Mouse (Mus musculus) heart, adult 11 months (tissue): ENCODE data around the gene Bcl11b.
A peak's percentile ranks its signal among the peaks of the same experiment; 100 is the strongest.

Source experiments
- DNase-seq: peaks from one replicate; pipeline ENCODE4 v3.0.0; 2022

The Bcl11b gene

DNA sequence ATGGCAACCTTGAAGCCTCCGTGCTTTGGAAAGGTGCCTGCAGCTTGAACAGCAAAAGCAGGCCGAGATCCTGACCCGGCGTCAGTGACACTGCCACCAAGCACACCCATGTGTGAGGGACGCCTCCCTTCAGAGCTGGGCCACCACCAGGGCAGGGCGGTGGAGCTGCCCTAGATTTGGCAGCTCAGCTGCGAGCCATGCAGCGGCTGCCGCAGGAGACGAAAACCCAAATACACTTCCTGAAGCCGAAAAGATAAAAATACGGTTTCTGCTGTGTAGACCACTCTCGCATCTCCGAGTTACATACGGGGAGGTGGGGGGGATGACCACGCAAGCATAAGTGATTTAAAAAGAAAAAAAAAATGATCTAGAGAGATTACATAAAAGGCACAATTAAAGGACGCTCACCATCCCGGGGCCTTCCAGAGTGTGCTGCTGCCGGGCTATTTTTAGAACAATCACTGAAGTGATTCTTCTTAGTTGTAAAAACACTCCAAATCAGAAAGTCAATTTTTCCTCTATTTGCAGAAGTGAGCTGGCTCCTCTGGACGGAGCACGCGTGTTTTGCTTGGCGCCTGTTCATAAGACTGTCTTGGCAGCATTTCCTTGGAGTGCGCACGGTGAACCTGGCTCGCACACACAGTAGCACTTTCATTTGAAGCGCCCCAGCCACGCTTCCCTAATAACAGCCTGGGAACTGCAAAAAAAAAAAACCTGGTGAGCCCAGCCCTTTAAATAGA is 72.6 kb downstream of the Bcl11b start:
- DNase-seq = peak; percentile 97

DNA sequence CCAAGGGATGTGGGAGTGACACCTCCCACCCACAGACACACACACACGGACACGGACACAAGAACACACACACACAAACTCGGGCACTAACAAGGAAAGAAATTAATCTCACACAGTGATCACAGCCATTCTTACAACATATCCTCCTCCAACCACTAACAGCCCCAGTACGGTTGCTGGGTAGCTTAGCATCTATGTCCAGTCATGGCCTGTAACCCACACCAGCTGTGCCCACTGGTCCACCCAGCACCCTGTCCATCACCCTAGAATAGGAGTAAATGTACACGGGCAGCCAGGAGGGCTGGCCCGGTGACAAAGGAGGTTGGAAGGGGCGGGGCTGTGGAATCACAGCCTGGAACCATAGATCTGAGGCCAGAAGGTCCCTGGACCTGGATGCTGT is 74.5 kb downstream of the Bcl11b start:
- no peak for DNase-seq

DNA sequence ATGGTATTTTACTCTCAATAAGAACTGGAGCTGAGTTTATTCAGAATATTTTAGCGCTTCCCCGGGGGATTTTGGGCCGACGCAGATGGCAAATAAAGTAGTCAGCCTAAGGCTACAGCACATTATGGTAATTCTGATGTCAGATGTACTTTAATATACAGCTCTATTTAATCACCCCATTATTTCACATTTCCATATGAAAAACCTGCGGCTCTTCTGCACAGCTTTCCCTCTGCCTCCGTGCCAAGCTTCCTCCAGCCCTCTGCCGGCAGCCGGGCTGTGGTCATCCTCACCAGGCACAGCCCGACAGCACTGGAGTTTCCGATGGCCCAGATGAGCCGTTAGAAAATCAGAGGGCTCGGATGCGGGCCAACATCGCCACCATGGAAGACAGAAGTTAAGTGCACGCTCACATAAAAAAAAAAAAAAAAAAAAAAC is 74.9 kb downstream of the Bcl11b start:
- DNase-seq = no peak

DNA sequence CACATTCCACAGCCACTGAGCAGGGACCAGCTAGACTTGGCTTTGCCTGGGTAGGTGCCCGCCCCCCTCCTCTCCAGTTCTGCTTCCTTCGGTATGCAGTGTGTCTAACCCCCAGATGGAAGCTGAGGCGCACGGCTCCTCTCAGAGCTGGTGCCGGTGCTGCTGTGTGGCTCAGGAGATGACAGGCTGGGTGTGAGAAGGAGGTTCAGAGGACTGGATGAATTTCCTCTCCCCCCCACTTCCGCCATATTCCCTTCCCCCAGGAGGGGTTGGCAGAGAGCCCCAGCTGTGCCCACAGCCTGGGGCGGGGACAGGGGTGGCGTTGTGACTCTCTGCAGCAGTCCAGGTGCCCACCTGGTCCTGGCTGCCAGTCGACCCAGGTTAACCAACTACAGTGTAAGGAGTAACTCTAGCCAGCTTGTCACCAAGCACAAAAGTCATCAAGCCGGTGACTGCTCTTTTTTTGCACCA is 75.4 kb downstream of the Bcl11b start:
- no peak for DNase-seq

DNA sequence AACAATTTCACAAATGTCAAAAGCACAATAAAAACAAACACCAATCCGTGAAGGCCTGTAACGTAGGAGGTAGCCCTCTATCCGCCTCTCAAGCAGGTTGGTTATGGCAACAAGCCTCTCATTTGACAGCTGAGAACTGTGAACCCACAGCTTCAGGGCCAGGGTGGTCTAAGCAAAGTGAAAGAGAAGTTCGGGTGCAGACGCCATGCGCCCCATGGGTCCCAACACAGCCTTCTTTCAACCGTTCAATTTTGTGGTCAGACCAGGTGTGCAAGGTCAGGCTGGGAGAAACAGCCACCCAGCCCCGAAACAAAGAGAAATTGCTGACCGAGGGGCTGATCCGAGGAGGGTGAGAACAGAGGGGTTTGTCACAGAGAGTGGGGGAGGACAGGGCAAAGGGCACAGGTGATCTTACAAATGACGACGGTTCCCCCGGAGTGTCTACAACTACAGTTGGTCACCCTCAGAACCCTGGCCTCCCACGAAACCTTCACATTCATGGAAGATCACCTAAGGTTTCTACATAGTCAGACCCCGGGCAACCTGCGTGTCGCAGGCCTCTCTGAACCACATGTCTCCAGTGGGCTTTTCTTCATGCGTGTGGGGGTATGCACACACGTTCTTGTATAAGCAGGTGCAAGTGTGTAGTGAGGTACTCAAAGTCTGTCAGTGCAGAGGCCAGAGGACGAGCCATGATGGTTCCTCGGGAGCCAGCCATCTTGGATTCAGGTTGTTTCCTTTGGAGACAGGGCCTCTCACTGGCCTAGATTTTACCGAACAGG is 77.1 kb downstream of the Bcl11b start:
- no peak for DNase-seq

DNA sequence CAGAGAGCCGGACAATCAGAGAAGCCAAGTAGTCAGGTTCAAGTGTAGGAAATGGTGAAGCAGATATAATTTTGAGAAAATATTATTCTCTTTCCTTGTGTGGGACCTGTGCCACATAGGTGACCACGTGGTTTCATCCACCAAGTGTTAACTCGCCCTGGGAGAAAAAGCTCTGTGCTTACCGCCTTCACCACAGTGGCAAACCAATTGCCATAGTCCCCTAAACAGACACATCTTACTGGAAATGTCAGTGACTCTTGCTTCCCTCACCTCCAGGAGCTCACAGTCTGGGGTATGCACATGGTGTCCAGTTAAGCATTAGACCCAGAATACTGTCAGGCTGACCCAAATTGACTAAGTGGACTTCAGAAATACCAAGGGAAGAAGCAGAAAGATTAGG is 78.7 kb downstream of the Bcl11b start:
- no peak for DNase-seq

DNA sequence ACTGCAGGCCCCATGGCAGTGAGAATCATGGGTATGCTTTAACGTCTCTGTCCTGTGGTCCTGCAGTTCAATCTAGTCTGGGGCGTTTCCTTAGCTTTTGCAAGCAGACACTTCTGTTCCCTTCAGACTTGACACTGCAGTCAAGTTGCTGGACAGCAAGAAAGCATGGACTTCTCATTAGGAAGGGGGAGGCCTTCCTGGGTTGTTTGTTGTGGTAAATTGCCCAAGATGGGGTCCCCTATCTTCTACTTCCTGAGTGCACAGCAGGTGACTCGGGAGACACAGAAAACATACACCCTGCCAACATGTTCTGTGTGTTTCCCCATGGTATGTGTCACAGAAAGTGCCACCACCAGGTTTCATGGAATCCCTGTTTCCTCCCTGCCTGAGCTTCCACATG is 79.4 kb downstream of the Bcl11b start:
- DNase-seq = no peak

DNA sequence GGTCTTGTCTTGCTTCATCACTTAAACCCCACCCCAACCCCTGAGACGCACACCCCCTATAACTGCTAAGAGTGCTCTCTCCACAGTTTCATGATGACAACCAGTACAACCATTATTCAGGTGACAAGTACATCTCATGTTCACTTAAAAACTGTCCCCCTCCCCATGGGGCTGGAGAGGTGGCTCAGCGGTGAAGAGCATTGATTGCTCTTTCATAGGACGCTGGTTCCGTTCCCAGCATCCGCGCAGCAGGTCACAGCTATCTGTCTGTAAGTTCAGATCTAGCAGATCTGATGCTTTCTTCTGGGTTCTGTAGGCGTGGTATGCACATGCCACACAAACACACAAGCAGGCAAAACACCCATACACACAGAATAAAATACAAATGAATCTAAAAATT is 81.2 kb downstream of the Bcl11b start:
- no peak for DNase-seq

DNA sequence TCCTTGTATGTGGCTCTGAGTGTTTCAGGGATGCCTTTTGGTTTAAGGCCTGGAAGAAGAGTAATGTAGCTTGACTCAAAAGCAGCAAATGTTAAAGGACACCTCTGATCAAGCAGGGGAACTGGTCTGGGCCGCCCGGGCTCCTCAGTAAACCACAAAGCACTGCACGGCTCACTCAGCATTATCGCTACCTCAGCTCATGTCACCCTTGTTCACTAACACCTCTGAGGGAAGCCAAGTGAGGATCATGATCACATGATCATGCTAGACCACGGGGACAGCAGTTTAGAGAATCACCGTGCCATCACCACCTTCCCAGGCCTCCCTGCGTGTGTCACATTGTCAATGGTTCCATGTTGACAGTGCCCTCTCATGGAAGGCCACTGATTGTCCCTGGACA is 81.8 kb downstream of the Bcl11b start:
- DNase-seq = no peak

DNA sequence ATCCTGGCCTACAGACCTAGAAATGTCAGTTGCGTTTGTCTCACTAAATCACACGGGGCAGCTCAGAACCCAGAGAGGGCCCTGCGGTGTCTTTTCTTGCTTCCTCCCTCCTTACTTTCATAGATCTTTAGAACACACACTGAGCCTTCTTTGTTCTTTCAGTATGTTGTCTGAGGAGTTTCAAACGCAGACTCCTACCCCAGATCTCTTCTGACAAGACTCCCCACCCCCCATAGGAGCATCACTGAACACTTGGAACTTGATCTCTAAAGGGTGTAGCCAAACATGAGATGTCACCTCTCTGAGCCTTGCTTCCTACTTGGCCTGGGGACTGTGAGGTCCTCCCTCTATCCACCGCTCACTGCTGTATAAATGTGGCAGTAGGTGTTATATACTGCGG is 82.2 kb downstream of the Bcl11b start:
- DNase-seq = no peak

DNA sequence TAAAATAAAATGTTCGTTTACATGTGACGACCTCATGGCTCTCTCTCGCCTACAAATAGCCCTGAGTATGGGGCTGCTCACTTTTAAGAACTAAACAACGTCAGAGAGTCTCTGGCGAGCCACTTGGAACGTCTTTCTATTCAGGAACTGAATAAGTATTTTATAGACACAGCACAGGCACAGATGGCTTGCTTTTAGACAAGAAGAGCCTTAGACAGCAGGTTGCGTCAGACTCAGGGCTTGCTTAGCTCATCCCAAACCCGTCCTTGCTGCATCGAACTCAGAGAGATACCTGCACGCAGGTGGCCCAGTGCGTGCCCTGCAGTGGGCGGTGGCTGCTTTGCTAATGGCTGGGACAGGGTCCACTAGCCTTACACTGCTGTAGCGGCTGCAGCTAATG is 82.7 kb downstream of the Bcl11b start:
- no peak for DNase-seq

DNA sequence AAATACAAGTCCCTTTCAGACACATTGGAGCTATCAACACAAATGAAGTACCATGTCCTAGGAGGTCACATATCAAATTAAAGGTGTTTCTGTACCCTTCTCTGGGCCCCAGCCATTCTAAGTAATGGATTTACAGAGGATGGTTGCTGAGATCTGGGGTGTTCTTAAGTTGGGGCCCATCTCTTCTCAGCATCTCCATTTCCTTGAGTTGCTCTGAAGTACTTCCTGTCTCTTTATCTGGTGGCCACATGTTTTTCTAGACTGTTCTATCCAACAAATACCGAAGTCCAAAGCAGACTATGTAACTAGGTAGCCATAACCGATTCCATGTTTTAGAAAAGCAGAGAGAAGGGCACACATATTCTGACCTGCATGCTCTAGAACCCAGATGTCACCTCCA is 83.3 kb downstream of the Bcl11b start:
- no peak for DNase-seq

DNA sequence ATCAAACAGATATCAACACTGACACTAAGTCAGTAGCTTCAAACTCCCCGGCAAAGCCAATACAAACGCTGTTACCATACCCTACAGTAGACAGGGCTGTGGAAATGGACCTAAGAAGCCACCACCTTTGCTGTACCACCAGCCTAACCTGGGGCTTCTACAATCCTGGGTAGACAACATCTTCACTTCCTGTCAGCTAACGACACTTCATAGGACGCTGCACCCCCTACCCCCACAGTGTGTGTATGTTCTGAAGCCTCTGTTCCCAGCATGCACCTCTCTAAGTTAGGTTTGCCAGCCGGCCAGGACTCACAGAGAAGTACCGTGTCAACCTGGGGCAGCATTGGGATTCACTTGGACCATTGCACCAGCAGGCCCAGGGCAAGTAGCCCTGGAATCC is 84.6 kb downstream of the Bcl11b start:
- DNase-seq = no peak

DNA sequence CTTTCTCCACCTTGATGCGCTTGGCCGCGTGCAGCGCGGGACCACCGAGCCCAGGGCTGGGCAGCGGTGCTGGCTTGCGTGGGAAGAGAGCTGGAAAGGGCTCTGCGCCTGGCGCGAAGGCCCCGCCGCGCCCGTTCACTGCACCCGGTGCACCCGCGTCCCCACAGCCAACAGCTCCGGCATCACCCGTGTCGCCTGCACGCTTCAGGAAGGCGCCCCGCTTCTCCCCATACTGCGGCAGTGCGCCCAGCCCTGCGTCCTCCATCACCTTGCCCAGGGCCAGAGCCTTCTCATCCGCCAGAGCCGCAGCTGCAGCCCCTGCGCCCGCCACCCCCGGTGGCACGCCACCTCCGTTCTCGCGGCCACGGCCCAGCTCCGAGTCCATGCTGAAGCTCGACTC is 87.4 kb downstream of the Bcl11b start:
- DNase-seq = no peak

DNA sequence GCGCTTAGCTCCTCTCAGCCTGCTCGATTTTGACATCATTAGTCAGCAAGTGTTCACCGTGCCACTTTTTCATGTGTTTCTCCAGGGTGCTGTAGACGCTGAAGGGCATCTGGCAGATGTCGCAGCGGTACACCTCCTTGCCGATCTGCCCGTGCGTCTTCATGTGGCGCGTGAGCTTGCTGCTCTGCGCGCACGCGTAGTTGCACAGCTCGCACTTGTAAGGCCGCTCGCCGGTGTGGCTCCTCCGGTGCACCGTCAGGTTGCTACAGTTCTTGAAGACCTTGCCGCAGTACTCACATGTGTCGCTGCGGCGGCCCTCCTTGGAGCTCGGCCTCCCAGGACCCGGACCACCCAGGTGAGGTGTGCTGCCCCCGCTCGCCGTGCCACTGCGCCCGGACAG is 88.0 kb downstream of the Bcl11b start:
- DNase-seq = no peak

DNA sequence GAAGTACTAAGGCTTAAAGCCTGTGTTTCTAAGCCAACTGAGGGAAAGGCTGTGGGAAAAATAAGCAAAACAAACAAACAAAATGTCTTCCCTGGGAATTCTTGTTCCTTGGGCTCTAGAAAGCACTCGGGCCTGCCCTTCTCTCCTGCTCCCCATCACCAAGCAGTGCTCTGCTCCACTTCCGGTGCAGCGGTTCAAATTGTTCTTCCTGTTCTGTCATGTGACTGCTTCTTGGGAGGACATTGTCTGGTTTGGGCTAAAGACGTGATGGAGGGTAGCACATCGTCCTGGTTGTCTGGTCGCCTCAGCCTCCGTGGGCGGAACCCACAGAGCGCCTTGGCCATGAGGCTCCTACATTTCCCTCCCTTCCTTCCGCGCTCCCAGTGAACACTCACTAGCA is 94.6 kb downstream of the Bcl11b start:
- no peak for DNase-seq

DNA sequence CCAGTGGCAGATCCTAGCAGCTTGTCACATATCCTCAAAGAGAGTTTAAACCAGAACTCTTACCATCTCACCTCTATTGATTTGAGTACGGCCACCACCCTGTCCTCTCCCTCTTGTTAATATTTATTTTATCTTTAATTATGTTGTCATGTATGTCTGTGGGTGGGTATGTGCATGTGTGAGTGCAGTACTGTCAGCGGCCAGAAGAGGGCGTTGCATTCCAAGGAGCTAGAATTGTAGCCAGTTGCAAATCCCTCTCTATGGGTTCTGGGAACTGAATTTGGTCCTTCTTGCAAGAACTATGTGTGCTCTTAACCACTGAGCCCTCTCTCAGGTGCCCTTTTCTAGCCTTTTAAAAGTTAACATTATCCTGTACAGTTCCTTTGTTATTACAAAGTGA is 98.1 kb downstream of the Bcl11b start:
- no peak for DNase-seq

DNA sequence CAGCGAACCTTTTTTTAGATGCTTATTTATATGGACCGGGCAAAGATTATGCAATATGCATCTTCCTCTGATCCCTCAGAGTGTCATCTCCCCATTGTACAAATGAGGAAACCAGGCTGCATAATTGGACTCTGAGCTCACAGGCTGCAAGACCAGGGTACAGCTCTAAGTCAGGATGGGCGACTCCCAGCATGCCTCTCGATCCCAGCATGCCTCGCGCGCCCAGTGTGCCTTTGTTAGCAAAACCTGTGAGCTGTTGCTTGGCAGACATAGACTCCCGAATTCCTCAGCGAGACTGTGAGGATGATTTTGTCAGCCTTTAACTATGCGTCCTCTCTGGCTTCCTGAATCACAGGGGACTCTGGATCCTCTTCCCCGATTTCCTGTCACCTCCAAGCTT is 98.9 kb downstream of the Bcl11b start:
- DNase-seq = no peak

DNA sequence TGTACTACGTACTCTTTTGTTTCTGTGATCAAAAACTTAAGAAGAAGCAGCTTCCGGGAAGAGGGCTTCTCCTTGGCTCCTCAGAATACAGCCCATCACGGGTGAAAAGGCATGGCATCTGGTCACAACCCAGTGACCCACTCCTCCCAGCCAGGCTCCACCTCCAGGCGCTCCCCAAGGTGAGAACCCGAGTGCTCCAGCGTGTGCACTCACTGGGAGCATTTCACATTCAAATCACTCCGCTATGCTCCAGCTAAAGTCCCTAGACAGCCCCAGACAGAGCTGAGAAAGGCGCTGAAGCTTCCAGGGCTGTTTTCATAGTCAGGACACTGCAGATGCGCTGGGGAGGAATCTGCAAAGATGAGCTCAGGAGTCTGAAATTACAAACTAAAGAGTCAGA is 99.5 kb downstream of the Bcl11b start:
- no peak for DNase-seq

DNA sequence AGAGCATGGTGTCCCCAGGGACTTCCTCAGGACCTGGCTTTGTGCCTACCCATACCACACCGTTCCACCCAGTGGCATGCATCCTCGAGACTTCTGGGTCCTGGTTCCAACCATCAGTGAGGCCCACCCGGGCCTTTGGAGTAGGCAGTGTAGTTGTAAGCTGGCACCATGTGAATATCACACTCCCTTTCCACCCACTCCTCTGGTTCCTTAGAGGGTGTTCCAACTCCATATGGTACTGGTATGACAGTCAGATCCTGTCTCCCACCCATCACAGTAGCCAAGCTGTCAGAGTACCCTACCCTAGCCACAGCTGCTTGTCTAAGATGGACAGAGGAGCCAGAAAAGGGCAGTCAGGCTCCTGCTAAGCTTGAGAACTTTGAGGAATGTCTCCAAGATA is 112.0 kb downstream of the Bcl11b start:
- peak; percentile 75 for DNase-seq

DNA sequence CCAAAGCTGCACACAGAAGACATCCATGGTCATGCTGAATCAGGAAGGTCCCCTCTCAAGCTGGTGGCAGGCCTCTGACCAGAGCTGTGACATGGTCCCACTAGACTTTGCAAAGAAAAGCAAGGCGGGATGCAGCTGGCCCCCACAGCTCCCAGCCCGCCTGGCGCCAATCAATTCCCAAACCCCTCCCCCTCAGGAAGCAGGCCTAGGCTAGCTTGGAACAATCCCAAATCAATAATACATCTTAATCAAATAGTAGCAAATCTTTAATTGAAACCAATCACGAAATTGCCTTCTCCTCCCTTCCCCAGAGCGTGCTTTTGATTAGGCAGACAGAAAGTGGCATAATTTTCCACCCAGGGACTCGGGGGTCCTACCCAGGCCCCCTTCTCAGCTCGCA is 113.1 kb downstream of the Bcl11b start:
- peak; percentile 69 for DNase-seq

DNA sequence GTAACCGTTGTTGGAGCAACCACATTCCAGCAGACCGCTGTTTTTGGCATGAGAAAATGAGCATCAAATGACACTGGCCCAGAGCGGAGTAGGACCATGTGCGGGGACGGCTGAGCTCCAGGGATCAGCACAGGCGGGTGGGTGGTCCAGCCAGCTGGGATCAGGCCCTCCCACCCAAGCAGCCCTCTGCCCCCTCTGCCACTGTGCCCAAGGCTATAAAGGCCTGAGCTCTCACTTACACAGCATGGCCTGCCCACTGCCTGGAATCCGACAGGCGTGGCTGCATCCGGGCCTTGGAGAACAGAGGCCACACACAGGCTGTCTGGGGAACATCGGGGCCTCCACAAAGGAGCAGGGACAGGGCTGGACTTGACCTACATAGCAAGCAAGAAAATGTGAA is 113.6 kb downstream of the Bcl11b start:
- peak; percentile 78 for DNase-seq

DNA sequence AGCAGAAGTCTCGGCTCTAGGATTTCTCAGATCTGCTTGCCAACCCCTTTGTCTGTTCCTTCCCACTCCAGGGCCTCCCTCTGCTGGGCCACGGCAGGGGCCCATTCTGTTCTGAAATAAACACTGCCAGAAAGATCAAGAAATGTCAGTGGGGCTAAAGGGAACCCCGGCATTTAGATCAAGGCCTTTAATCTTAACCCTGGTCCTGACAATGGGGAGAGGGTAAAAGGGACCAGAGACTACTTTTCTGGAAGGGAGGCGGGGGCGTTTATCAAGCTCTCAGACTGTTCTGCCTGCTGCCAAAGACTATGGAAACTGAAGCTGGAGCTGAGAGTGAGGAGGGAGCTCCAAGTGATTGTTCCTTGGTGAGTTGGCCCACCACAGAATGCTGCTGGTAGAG is 114.8 kb downstream of the Bcl11b start:
- DNase-seq = peak; percentile 71

DNA sequence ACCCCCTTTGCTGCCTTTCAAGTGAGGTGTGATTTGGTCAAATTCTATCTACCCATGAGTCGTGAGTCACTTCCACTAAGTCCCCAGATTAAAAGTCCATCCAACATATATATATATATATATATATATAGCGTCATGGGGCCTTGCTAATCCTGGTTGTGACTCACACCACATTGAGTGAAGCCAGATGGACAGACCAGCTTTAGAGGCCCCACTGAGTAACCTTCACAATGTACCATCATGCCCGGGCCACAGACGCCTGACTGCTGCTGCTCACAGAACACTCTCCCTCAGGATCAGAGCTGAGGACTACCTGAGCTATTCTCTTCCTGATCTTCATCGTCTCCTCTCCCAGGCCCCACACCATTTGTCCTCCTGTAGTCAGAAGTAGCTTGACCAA is 115.4 kb downstream of the Bcl11b start:
- no peak for DNase-seq

DNA sequence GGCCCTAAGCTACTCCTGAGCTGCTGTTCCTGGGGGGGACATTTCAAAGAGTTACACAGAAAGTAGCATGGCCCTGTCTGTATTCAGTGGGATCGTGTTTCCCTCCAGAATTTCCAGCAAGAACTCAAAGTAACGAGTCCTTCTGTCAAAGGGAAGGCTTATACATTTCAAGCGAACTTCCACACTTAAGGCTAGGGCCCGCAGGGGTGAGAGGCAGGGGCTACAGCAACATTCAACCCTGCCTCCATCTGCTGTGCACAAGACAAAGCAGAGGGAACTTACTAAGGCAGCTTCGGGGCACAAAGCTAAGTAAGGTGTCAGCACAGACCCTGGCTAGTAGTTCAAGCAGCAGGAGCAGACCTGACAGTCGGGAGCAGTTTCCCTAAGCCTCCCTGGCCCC is 115.8 kb downstream of the Bcl11b start:
- DNase-seq = peak; percentile 55
